Mouse (Mus musculus) forebrain, embryonic 16.5 days (tissue): ENCODE data around the gene Tbc1d13. TPM values are rescaled to one million over a fixed set of nuclear protein-coding genes. Genes with fewer than 3 reads are reported as not detected.

ENCODE experiments used
- ATAC-seq: fragments of 200-750 bp; cut with Nextera tagmentation; 2 replicates; pipeline ENCODE4 v1.8.0; 2017; ENCODE audit warnings: mild to moderate bottlenecking, moderate library complexity
- H3K27ac ChIP-seq: fragments of 300-500 bp; sonication (generic); 2 replicates; pipeline ENCODE4 v1.5.1; 2014; ENCODE audit warnings: low read length, control low read depth
- H3K27me3 ChIP-seq: fragments of 300-500 bp; sonication (generic); replicated peaks from 2 replicates; pipeline ENCODE4 v1.6.1; 2014; ENCODE audit warnings: low read length; ENCODE audit not compliant: control insufficient read depth, insufficient read depth
- H3K36me3 ChIP-seq: fragments of 300-500 bp; sonication (generic); 2 replicates; pipeline ENCODE4 v1.6.1; 2014; ENCODE audit not compliant: control insufficient read depth, insufficient read depth
- H3K4me1 ChIP-seq: fragments of 300-500 bp; sonication (generic); replicated peaks from 2 replicates; pipeline ENCODE4 v1.6.1; 2014; ENCODE audit warnings: low read length; ENCODE audit not compliant: control insufficient read depth, insufficient read depth
- H3K4me2 ChIP-seq: fragments of 300-500 bp; sonication (generic); 2 replicates; pipeline ENCODE4 v1.6.1; 2014; ENCODE audit warnings: mild to moderate bottlenecking, low read length, control low read depth
- H3K4me3 ChIP-seq: fragments of 300-500 bp; sonication (generic); replicated peaks from 2 replicates; pipeline ENCODE4 v1.5.1; 2014; ENCODE audit warnings: mild to moderate bottlenecking, low read length, control low read depth
- H3K9ac ChIP-seq: fragments of 300-500 bp; sonication (generic); replicated peaks from 2 replicates; pipeline ENCODE4 v1.6.1; 2014; ENCODE audit warnings: low read depth, low read length, control low read depth
- H3K9me3 ChIP-seq: fragments of 300-500 bp; sonication (generic); 2 replicates; pipeline ENCODE4 v1.6.1; 2016; ENCODE audit warnings: low read length; ENCODE audit not compliant: control insufficient read depth
- WGBS: fragments of 180-500 bp; shearing (Covaris S2); extraction: QIAGEN DNeasy Blood & Tissue Kit; methylation state at CpG from one replicate; pipeline ENCODE4 v1.1.7; 2014; 5-methylcytosine and 5-hydroxymethylcytosine counted together
- polyA plus RNA-seq: library from polyadenylated mRNA; unstranded; fragments of >200 nt; fragmentation: Nextera tagmentation; extraction: Ambion mirVana; gene quantifications from 2 replicates; pipeline ENCODE4 v1.2.1, GENCODE M21; 2015

Tbc1d13 gene
- 10.5 and 12.7 TPM in 2 replicates for polyA plus RNA-seq

- H3K36me3 ChIP-seq, result peaks cover 2% of the 10 kb centered on the region; the same call in 1 of the 2 replicates
- H3K9me3 ChIP-seq, result no peaks in the 10 kb centered on the region
- WGBS, result under 1% methylated on average over 46 of the region's 46 CpGs
- peak within 1 kb of the TSS; percentile 95 for H3K4me2 ChIP-seq
- no peaks in the 10 kb centered on the region for H3K27me3 ChIP-seq
- peak within 1 kb of the TSS; percentile 69 for H3K4me3 ChIP-seq
- peaks cover 18% of the 10 kb centered on the region for H3K4me1 ChIP-seq
- ATAC-seq, result peak; percentile 96
- peak within 1 kb of the TSS; percentile 70 for H3K9ac ChIP-seq
- peak within 1 kb of the TSS; percentile 31; the same call in 1 of the 2 replicates for H3K27ac ChIP-seq
Measured at GRCm38 (mm10) chr2:30133613-30134377, at the start of gene Tbc1d13. Gene Tbc1d13, plus strand, starts transcription at chr2:30133746.

GRCm38 (mm10) chr2:30084113-30084512 is 49.4 kb upstream of the Tbc1d13 start:
- WGBS, result 52% methylated on average over 5 of the region's 5 CpGs
- no peak overlapping the region; the same call in 1 of the 2 replicates for H3K9ac ChIP-seq
- no peaks in the 10 kb centered on the region for H3K9me3 ChIP-seq
- H3K4me3 ChIP-seq, result no peak overlapping the region
- H3K36me3 ChIP-seq, result no peaks in the 10 kb centered on the region
- H3K27me3 ChIP-seq, result no peaks in the 10 kb centered on the region
- 0 out of 2 replicates have a peak, but pooled peaks cover 4% of the 10 kb centered on the region for H3K4me1 ChIP-seq
- no peak overlapping the region for H3K27ac ChIP-seq
- no peak overlapping the region for H3K4me2 ChIP-seq
- no peak for ATAC-seq

GRCm38 (mm10) chr2:30084632-30085031 is 48.9 kb upstream of the Tbc1d13 start:
- WGBS, result 16% methylated on average over 11 of the region's 12 CpGs
- peak overlapping the region; percentile 34 for H3K4me2 ChIP-seq
- H3K27ac ChIP-seq, result no peak overlapping the region
- 0 out of 2 replicates have a peak, but pooled peaks cover 4% of the 10 kb centered on the region for H3K4me1 ChIP-seq
- no peaks in the 10 kb centered on the region for H3K27me3 ChIP-seq
- no peaks in the 10 kb centered on the region for H3K36me3 ChIP-seq
- no peak for ATAC-seq
- H3K9ac ChIP-seq, result peak overlapping the region; percentile 36
- H3K9me3 ChIP-seq, result no peaks in the 10 kb centered on the region
- H3K4me3 ChIP-seq, result peak overlapping the region; percentile 18; the same call in 1 of the 2 replicates

GRCm38 (mm10) chr2:30087310-30087709 is 46.2 kb upstream of the Tbc1d13 start:
- 94% methylated on average over 4 of the region's 4 CpGs for WGBS
- H3K9ac ChIP-seq, result no peak overlapping the region
- no peak for ATAC-seq
- H3K4me3 ChIP-seq, result no peak overlapping the region
- H3K4me2 ChIP-seq, result no peak overlapping the region
- no peak overlapping the region for H3K27ac ChIP-seq
- H3K36me3 ChIP-seq, result no peaks in the 10 kb centered on the region
- no peaks in the 10 kb centered on the region for H3K9me3 ChIP-seq
- H3K4me1 ChIP-seq, result 0 out of 2 replicates have a peak, but pooled peaks cover 4% of the 10 kb centered on the region
- H3K27me3 ChIP-seq, result no peaks in the 10 kb centered on the region

DNA sequence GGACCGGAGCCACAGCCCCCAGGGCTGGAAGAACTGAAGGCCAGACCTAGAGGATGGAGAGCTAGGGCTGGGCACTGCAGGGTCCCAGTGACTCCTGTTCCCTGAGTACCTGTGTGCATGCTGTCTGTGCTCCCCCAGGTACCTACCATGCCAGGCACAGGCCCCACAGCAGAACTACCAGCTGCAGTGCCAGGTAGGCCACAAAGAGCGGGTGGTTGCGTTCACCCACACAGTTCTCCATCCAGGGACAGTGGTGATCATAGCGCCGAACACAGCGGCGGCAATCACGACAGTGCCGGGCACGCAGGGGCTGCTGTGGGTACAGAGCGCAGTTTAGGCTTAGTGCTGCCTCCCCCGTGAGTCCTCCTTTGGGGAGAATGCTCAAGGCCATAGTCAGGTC is 42.0 kb upstream of the Tbc1d13 start:
- no peak overlapping the region for H3K4me2 ChIP-seq
- WGBS, result 92% methylated on average over 12 of the region's 12 CpGs
- no peaks in the 10 kb centered on the region for H3K36me3 ChIP-seq
- H3K4me1 ChIP-seq, result peaks cover 19% of the 10 kb centered on the region
- no peak for ATAC-seq
- no peak overlapping the region for H3K4me3 ChIP-seq
- H3K27ac ChIP-seq, result no peak overlapping the region
- H3K27me3 ChIP-seq, result no peaks in the 10 kb centered on the region
- H3K9me3 ChIP-seq, result no peaks in the 10 kb centered on the region
- H3K9ac ChIP-seq, result no peak overlapping the region

DNA sequence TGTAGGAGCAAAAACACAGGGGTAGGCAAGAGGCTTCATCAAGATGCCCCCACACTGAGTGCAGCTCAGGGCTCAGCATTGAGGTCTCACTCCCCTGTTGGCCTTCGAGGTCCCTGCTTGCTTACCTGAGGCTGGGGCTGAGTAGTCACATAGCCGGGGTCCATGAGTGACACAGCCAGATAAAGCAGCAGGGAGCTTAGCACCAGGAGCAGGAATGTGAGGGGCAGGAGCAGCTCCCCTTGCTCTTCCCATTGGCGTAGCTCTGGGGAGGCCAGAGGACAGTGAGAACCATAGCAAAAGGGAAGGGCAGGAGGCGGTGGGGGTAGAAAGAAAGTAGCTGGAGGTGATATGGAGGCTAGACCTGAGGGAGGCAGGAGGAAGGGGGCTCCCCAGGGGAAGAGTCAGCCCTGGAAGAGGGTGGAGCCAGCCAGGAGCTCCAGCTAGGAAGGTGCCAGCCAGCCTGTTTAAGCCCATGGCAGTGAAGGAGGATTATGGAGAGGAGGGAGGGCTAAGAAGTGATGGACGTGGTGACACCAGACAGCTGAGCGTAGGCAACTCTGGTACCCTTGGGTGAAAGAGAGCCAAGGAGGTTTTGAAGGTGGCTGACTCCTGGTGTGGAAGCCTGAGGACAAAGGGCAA is 41.1 kb upstream of the Tbc1d13 start:
- 56% methylated on average over 6 of the region's 6 CpGs for WGBS
- H3K4me2 ChIP-seq, result no peak overlapping the region
- H3K4me3 ChIP-seq, result no peak overlapping the region
- no peak overlapping the region for H3K9ac ChIP-seq
- no peaks in the 10 kb centered on the region for H3K9me3 ChIP-seq
- no peak overlapping the region for H3K27ac ChIP-seq
- peaks cover 19% of the 10 kb centered on the region for H3K4me1 ChIP-seq
- H3K27me3 ChIP-seq, result no peaks in the 10 kb centered on the region
- ATAC-seq, result no peak
- no peaks in the 10 kb centered on the region for H3K36me3 ChIP-seq

- peaks cover 19% of the 10 kb centered on the region for H3K4me1 ChIP-seq
- H3K4me2 ChIP-seq, result peak within 1 kb of the TSS; percentile 97
- no peaks in the 10 kb centered on the region for H3K27me3 ChIP-seq
- peak within 1 kb of the TSS; percentile 41 for H3K27ac ChIP-seq
- H3K9me3 ChIP-seq, result no peaks in the 10 kb centered on the region
- H3K4me3 ChIP-seq, result peak within 1 kb of the TSS; percentile 70
- peak; percentile 97 for ATAC-seq
- under 1% methylated on average over 51 of the region's 51 CpGs for WGBS
- no peaks in the 10 kb centered on the region for H3K36me3 ChIP-seq
- H3K9ac ChIP-seq, result peak within 1 kb of the TSS; percentile 67
Measured at GRCm38 (mm10) chr2:30093471-30094207, 39.9 kb upstream of the Tbc1d13 start, which contains the start of gene Zdhhc12. Gene Zdhhc12, minus strand, starts transcription at chr2:30093648.

- peak overlapping the region; percentile 97 for H3K4me2 ChIP-seq
- peak overlapping the region; percentile 25 for H3K27ac ChIP-seq
- H3K4me1 ChIP-seq, result peaks cover 19% of the 10 kb centered on the region
- no peak for ATAC-seq
- H3K9me3 ChIP-seq, result no peaks in the 10 kb centered on the region
- WGBS, result 2% methylated on average over 13 of the region's 13 CpGs
- peaks cover 2% of the 10 kb centered on the region; the same call in 1 of the 2 replicates for H3K36me3 ChIP-seq
- peak overlapping the region; percentile 67 for H3K9ac ChIP-seq
- peak overlapping the region; percentile 70 for H3K4me3 ChIP-seq
- no peaks in the 10 kb centered on the region for H3K27me3 ChIP-seq
Measured at GRCm38 (mm10) chr2:30094208-30094588, 39.3 kb upstream of the Tbc1d13 start.
